ENCODE assay signal across 8 mouse cellular contexts in genomic region chr2:166180136-166180649, GRCm38 (mm10). TPM values are rescaled to one million over a fixed set of nuclear protein-coding genes. Genes with fewer than 3 reads are reported as not detected.
DNase-seq lines count a peak whose midpoint lies in the region; ATAC-seq and TF ChIP-seq lines count a peak whose summit lies in the region.

No protein-coding gene starts in this region.

- no peaks in the 10 kb centered on the region for H3K27me3 ChIP-seq in heart, embryonic 14.5 days (ENCODE audit: control insufficient read depth, insufficient read depth, low read length)
- peaks cover 23% of the 10 kb centered on the region; the same call in 1 of the 2 replicates for H3K27me3 ChIP-seq in midbrain, embryonic 12.5 days

- H3K4me2 ChIP-seq in heart, embryonic 14.5 days (ENCODE audit: low read length): no peak overlapping the region; the same call in 1 of the 2 replicates
- H3K4me2 ChIP-seq in midbrain, embryonic 12.5 days (replicated peaks): no peak overlapping the region

- no peak for TF ChIP-seq POLR2A in cortical plate, adult 2 months (IDR thresholded peaks at IDR 0.05; ENCODE audit: extremely low read depth, insufficient read depth, low read length)

- H3K27ac ChIP-seq in cortical plate, adult 2 months (ENCODE audit: insufficient read depth, low read length): peak overlapping the region; percentile 72; the same call in 1 of the 2 replicates
- peak overlapping the region; percentile 52 to 79 for H3K27ac ChIP-seq in heart, embryonic 14.5 days (replicated peaks in 1 of 2; ENCODE audit: control insufficient read depth in 1 of 2, insufficient read depth in 1 of 2, low read depth in 2 of 2, low read length in 2 of 2)
- peak overlapping the region; percentile 81 for H3K27ac ChIP-seq in midbrain, embryonic 12.5 days (replicated peaks)

- 53% methylated on average over 5 of the region's 5 CpGs for WGBS in heart, embryonic 14.5 days
- WGBS in midbrain, embryonic 12.5 days: 22% methylated on average over 5 of the region's 5 CpGs

- H3K4me1 ChIP-seq in cortical plate, adult 2 months (ENCODE audit: control insufficient read depth, insufficient read depth, low read length): peaks cover 7% of the 10 kb centered on the region
- peaks cover 35 to 36% of the 10 kb centered on the region in 2 experiments for H3K4me1 ChIP-seq in heart, embryonic 14.5 days (ENCODE audit: control insufficient read depth in 2 of 2, insufficient read depth in 2 of 2, low read length in 2 of 2)
- peaks cover 36% of the 10 kb centered on the region for H3K4me1 ChIP-seq in midbrain, embryonic 12.5 days

- no peaks in the 10 kb centered on the region for H3K36me3 ChIP-seq in heart, embryonic 14.5 days (ENCODE audit: control insufficient read depth, insufficient read depth, low read length)
- H3K36me3 ChIP-seq in midbrain, embryonic 12.5 days: no peaks in the 10 kb centered on the region

- H3K4me3 ChIP-seq in cortical plate, adult 2 months (ENCODE audit: insufficient read depth, low read length): no peak overlapping the region
- no peak overlapping the region for H3K4me3 ChIP-seq in heart, embryonic 14.5 days (ENCODE audit: control insufficient read depth in 1 of 2, insufficient read depth in 1 of 2, low read depth in 1 of 2, low read length in 2 of 2)
- H3K4me3 ChIP-seq in midbrain, embryonic 12.5 days: no peak overlapping the region

- no peak for TF ChIP-seq CTCF in cortical plate, adult 2 months (IDR thresholded peaks at IDR 0.05; ENCODE audit: extremely low read depth, insufficient read depth, low read length)

- no peak for ATAC-seq in heart, embryonic 14.5 days (ENCODE audit: insufficient number of reproducible peaks, insufficient read depth, low FRiP score, low read depth)
- no peak for ATAC-seq in midbrain, embryonic 12.5 days (ENCODE audit: low FRiP score, low read depth)

- DNase-seq in heart, adult 11 months: peak; percentile 95
- no peak for DNase-seq in heart, postnatal 4 days
- no peak for DNase-seq in c-Kit-positive CD71-positive TER-119-positive erythroid progenitor cells, embryonic 14.5 days (ENCODE audit: low spot score)
- no peak for DNase-seq in kidney, postnatal 10 days
- no peak for DNase-seq in left cerebral cortex, adult 8-10 months (ENCODE audit: low spot score in 2 of 2)

- no peaks in the 10 kb centered on the region for H3K9me3 ChIP-seq in heart, embryonic 14.5 days (ENCODE audit: control insufficient read depth, low read length)
- no peaks in the 10 kb centered on the region for H3K9me3 ChIP-seq in midbrain, embryonic 12.5 days

- H3K9ac ChIP-seq in heart, embryonic 14.5 days (ENCODE audit: low read length): peak overlapping the region; percentile 64
- no peak overlapping the region for H3K9ac ChIP-seq in midbrain, embryonic 12.5 days (replicated peaks)

RNA-seq across cellular contexts. Expression of gene Sulf2, which starts 24.7 kb away (rescaled TPM):
- total RNA-seq in heart, postnatal 4 days (2021): 100 to 1,000 TPM; 124 to 129 TPM
- polyA plus RNA-seq in cortical plate, adult 2 months (2012; rRNA removed): 69.5 and 75.0 TPM in 2 replicates
- polyA plus RNA-seq in heart, embryonic 14.5 days (2014; fragmentation: Nextera tagmentation; extraction: Ambion mirVana): 106 and 115 TPM in 2 replicates
- 76.1 and 113 TPM in 2 replicates for polyA plus RNA-seq in midbrain, embryonic 12.5 days (2016; fragmentation: Nextera tagmentation; extraction: Ambion mirVana)
- 10 to 100 TPM; 87.4 to 91.5 (median 88.6) TPM for total RNA-seq in left cerebral cortex, adult 8-10 months (2022)
